Mouse (Mus musculus) kidney, adult 10 weeks (tissue): ENCODE measurements around the gene Rbm24. TPM values are rescaled to one million over a fixed set of nuclear protein-coding genes. Genes with fewer than 3 reads are reported as not detected.

ENCODE experiments used
- polyA plus RNA-seq: library from polyadenylated mRNA; stranded (reverse); fragments of 350-450 nt; fragmentation: Illumina TruSeq; extraction: RNeasy Lipid Tissue Mini Kit (QIAGEN cat#74804); gene quantifications from one replicate; pipeline ENCODE4 v1.2.3, GENCODE M21; 2014; ENCODE audit warnings: low read depth, low replicate concordance

Gene Rbm24
- polyA plus RNA-seq: 0.65 TPM

DNA sequence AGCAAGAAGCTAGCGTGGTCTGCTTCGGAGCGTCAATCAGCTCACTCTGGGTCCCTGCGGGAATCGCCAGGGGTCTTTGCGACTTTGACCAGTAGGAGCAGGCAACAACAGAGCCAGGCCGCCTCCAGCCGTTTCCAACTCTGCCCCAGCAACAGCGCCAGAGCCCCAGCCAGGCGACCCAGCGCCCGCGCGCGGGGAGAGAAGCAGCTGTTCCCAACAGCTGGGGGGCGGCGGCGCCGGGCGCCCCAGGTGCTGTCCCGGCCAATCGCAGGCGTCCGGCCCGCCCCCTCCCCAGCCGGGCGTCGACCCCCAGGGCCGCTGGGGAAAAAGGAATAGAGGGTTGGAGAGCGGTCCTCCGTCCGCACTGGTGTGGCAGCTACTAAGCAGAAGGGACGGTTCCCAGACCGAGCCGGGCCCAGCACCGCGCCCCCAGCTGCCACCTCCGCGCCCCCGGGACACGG, at the start of gene Rbm24:
TSS of gene Rbm24 (plus strand) at position 294 of the 461 bp plus-strand sequence.

Other genes with a start within 250 kb of the Rbm24 start
- gene Stmnd1, start 144.7 kb upstream of the Rbm24 start, polyA plus RNA-seq: not detected
- gene Cap2, start 83.4 kb downstream of the Rbm24 start, polyA plus RNA-seq: 1.4 TPM